Mouse (Mus musculus) embryonic facial prominence, embryonic 15.5 days (tissue): ENCODE measurements around the gene P4ha3. TPM values are rescaled to one million over a fixed set of nuclear protein-coding genes. Genes with fewer than 3 reads are reported as not detected.
A peak's percentile ranks its signal among the peaks of the same experiment; 100 is the strongest.

Experiments used
- ATAC-seq: fragments of 200-750 bp; cut with Nextera tagmentation; 2 replicates; pipeline ENCODE4 v1.8.0; 2017; ENCODE audit warnings: low read depth, moderate TSS enrichment; ENCODE audit not compliant: insufficient number of reproducible peaks, low FRiP score, low TSS enrichment
- H3K27ac ChIP-seq: fragments of 300-500 bp; sonication (generic); replicated peaks from 2 replicates; pipeline ENCODE4 v1.5.1; 2015; ENCODE audit warnings: mild to moderate bottlenecking, inconsistent platforms
- H3K27me3 ChIP-seq: fragments of 300-500 bp; sonication (generic); 2 replicates; pipeline ENCODE4 v1.6.1; 2015; ENCODE audit warnings: inconsistent platforms
- H3K36me3 ChIP-seq: fragments of 300-500 bp; sonication (generic); 2 replicates; pipeline ENCODE4 v1.6.1; 2015; ENCODE audit warnings: mild to moderate bottlenecking, inconsistent platforms
- H3K4me1 ChIP-seq: fragments of 300-500 bp; sonication (generic); 2 replicates; pipeline ENCODE4 v1.6.1; 2015; ENCODE audit warnings: inconsistent platforms
- H3K4me2 ChIP-seq: fragments of 300-500 bp; sonication (generic); replicated peaks from 2 replicates; pipeline ENCODE4 v1.6.1; 2015; ENCODE audit warnings: mild to moderate bottlenecking, inconsistent platforms
- H3K4me3 ChIP-seq: fragments of 300-500 bp; sonication (generic); replicated peaks from 2 replicates; pipeline ENCODE4 v1.5.1; 2015; ENCODE audit warnings: mild to moderate bottlenecking, inconsistent platforms
- H3K9ac ChIP-seq: fragments of 300-500 bp; sonication (generic); 2 replicates; pipeline ENCODE4 v1.6.1; 2015; ENCODE audit warnings: inconsistent platforms
- H3K9me3 ChIP-seq: fragments of 300-500 bp; sonication (generic); replicated peaks from 2 replicates; pipeline ENCODE4 v1.6.1; 2016; ENCODE audit warnings: inconsistent platforms
- WGBS: fragments of 180-500 bp; shearing (Covaris S2); methylation state at CpG from one replicate; pipeline ENCODE4 v1.1.7; 2015; 5-methylcytosine and 5-hydroxymethylcytosine counted together
- polyA plus RNA-seq: library from polyadenylated mRNA; unstranded; fragments of >200 nt; fragmentation: Nextera tagmentation; extraction: Ambion mirVana; gene quantifications from 2 replicates; pipeline ENCODE4 v1.2.1, GENCODE M21; 2015

The P4ha3 gene
- polyA plus RNA-seq, 1 experiment from 2014 or later, result 28.4 TPM

GRCm38 (mm10) chr7:100305894-100306293 is 20.6 kb downstream of the P4ha3 start:
- Histone ChIP-seq H3K9ac (no peak overlapping the region), H3K4me1 (peaks cover 20% of the 10 kb centered on the region), H3K9me3 (no peaks in the 10 kb centered on the region), H3K27ac (no peak overlapping the region), H3K27me3 (no peaks in the 10 kb centered on the region), H3K4me2 (no peak overlapping the region), H3K36me3 (no peaks in the 10 kb centered on the region), H3K4me3 (no peak overlapping the region)
- ATAC-seq, result no peak
- WGBS, result 87% methylated on average over 9 of the region's 9 CpGs

GRCm38 (mm10) chr7:100307872-100308653 is 22.7 kb downstream of the P4ha3 start:
- Histone ChIP-seq H3K4me3 (no peak overlapping the region), H3K9me3 (no peaks in the 10 kb centered on the region), H3K27me3 (no peaks in the 10 kb centered on the region), H3K4me1 (peaks cover 20% of the 10 kb centered on the region), H3K4me2 (no peak overlapping the region), H3K36me3 (no peaks in the 10 kb centered on the region), H3K9ac (no peak overlapping the region), H3K27ac (peak overlapping the region; percentile 71; the same call in 1 of the 2 replicates)
- no peak for ATAC-seq
- WGBS, result 70% methylated on average over 6 of the region's 6 CpGs

GRCm38 (mm10) chr7:100309216-100309615 is 23.9 kb downstream of the P4ha3 start:
- 0 out of 2 replicates have a peak, but pooled peaks have one; percentile 66 for ATAC-seq
- Histone ChIP-seq H3K4me2 (no peak overlapping the region), H3K27ac (peak overlapping the region; percentile 71; the same call in 1 of the 2 replicates), H3K4me3 (no peak overlapping the region), H3K27me3 (no peaks in the 10 kb centered on the region), H3K9me3 (no peaks in the 10 kb centered on the region), H3K9ac (no peak overlapping the region), H3K36me3 (no peaks in the 10 kb centered on the region), H3K4me1 (peaks cover 20% of the 10 kb centered on the region)
- 40% methylated on average over 1 of the region's 1 CpGs for WGBS

- Histone ChIP-seq H3K9ac (no peak overlapping the region), H3K36me3 (no peaks in the 10 kb centered on the region), H3K27me3 (no peaks in the 10 kb centered on the region), H3K9me3 (no peaks in the 10 kb centered on the region), H3K27ac (peak overlapping the region; percentile 71), H3K4me3 (no peak overlapping the region), H3K4me1 (peaks cover 20% of the 10 kb centered on the region), H3K4me2 (no peak overlapping the region)
- no peak for ATAC-seq
- 42% methylated on average over 6 of the region's 6 CpGs for WGBS
These were observed 24.4 kb downstream of the P4ha3 start for GRCm38 (mm10) chr7:100309679-100310078.

- no peak for ATAC-seq
- Histone ChIP-seq H3K9me3 (no peaks in the 10 kb centered on the region), H3K27me3 (no peaks in the 10 kb centered on the region), H3K4me2 (no peak overlapping the region), H3K27ac (peak overlapping the region; percentile 71; the same call in 1 of the 2 replicates), H3K4me1 (peaks cover 20% of the 10 kb centered on the region), H3K4me3 (no peak overlapping the region), H3K36me3 (no peaks in the 10 kb centered on the region), H3K9ac (no peak overlapping the region)
- 54% methylated on average over 12 of the region's 12 CpGs for WGBS
These were observed 25.0 kb downstream of the P4ha3 start for GRCm38 (mm10) chr7:100310290-100310689.

GRCm38 (mm10) chr7:100312716-100313115 is 27.4 kb downstream of the P4ha3 start:
- H3K4me2 ChIP-seq, result no peak overlapping the region
- no peak overlapping the region for H3K27ac ChIP-seq
- WGBS, result 90% methylated on average over 4 of the region's 4 CpGs
- no peak overlapping the region for H3K9ac ChIP-seq
- H3K36me3 ChIP-seq, result peaks cover 10% of the 10 kb centered on the region; the same call in 1 of the 2 replicates
- H3K9me3 ChIP-seq, result no peaks in the 10 kb centered on the region
- no peaks in the 10 kb centered on the region for H3K27me3 ChIP-seq
- no peak overlapping the region for H3K4me3 ChIP-seq
- ATAC-seq, result no peak
- H3K4me1 ChIP-seq, result peaks cover 20% of the 10 kb centered on the region

- no peaks in the 10 kb centered on the region for H3K27me3 ChIP-seq
- no peak for ATAC-seq
- H3K4me2 ChIP-seq, result no peak overlapping the region
- no peak overlapping the region for H3K4me3 ChIP-seq
- 82% methylated on average over 8 of the region's 8 CpGs for WGBS
- no peaks in the 10 kb centered on the region for H3K4me1 ChIP-seq
- H3K27ac ChIP-seq, result no peak overlapping the region
- no peak overlapping the region for H3K9ac ChIP-seq
- H3K36me3 ChIP-seq, result peaks cover 18% of the 10 kb centered on the region
- no peaks in the 10 kb centered on the region for H3K9me3 ChIP-seq
These were observed 31.6 kb downstream of the P4ha3 start for GRCm38 (mm10) chr7:100316924-100317323.

GRCm38 (mm10) chr7:100317534-100317933 is 32.2 kb downstream of the P4ha3 start:
- H3K27me3 ChIP-seq, result no peaks in the 10 kb centered on the region
- no peak overlapping the region for H3K4me2 ChIP-seq
- 92% methylated on average over 5 of the region's 5 CpGs for WGBS
- no peak for ATAC-seq
- no peaks in the 10 kb centered on the region for H3K9me3 ChIP-seq
- H3K27ac ChIP-seq, result no peak overlapping the region
- H3K9ac ChIP-seq, result no peak overlapping the region
- H3K36me3 ChIP-seq, result peaks cover 18% of the 10 kb centered on the region
- no peaks in the 10 kb centered on the region for H3K4me1 ChIP-seq
- H3K4me3 ChIP-seq, result no peak overlapping the region

- no peak for ATAC-seq
- Histone ChIP-seq H3K4me1 (no peaks in the 10 kb centered on the region), H3K9me3 (no peaks in the 10 kb centered on the region), H3K4me3 (no peak overlapping the region), H3K9ac (no peak overlapping the region), H3K36me3 (peaks cover 21% of the 10 kb centered on the region), H3K4me2 (no peak overlapping the region), H3K27ac (no peak overlapping the region), H3K27me3 (no peaks in the 10 kb centered on the region)
- WGBS, result 63% methylated on average over 3 of the region's 3 CpGs
These were observed 38.4 kb downstream of the P4ha3 start for GRCm38 (mm10) chr7:100323721-100324120.

GRCm38 (mm10) chr7:100325482-100325881 is 40.2 kb downstream of the P4ha3 start:
- WGBS, result 76% methylated on average over 6 of the region's 6 CpGs
- Histone ChIP-seq H3K4me1 (no peaks in the 10 kb centered on the region), H3K4me3 (no peak overlapping the region), H3K4me2 (no peak overlapping the region), H3K36me3 (peaks cover 20% of the 10 kb centered on the region), H3K9ac (no peak overlapping the region), H3K9me3 (no peaks in the 10 kb centered on the region), H3K27ac (no peak overlapping the region), H3K27me3 (no peaks in the 10 kb centered on the region)
- no peak for ATAC-seq

- Histone ChIP-seq H3K4me3 (no peak overlapping the region), H3K27me3 (no peaks in the 10 kb centered on the region), H3K4me1 (no peaks in the 10 kb centered on the region), H3K27ac (no peak overlapping the region), H3K36me3 (peaks cover 38% of the 10 kb centered on the region), H3K9ac (no peak overlapping the region), H3K9me3 (no peaks in the 10 kb centered on the region), H3K4me2 (no peak overlapping the region)
- WGBS, result 80% methylated on average over 7 of the region's 7 CpGs
- no peak for ATAC-seq
These were observed 42.2 kb downstream of the P4ha3 start for GRCm38 (mm10) chr7:100327514-100327913.

GRCm38 (mm10) chr7:100328636-100329035 is 43.3 kb downstream of the P4ha3 start:
- ATAC-seq, result no peak
- Histone ChIP-seq H3K9ac (no peak overlapping the region), H3K9me3 (no peaks in the 10 kb centered on the region), H3K4me1 (no peaks in the 10 kb centered on the region), H3K4me2 (no peak overlapping the region), H3K4me3 (no peak overlapping the region), H3K27me3 (no peaks in the 10 kb centered on the region), H3K27ac (no peak overlapping the region), H3K36me3 (peaks cover 48% of the 10 kb centered on the region)
- 78% methylated on average over 4 of the region's 4 CpGs for WGBS
